Mouse (Mus musculus): ENCODE data around the gene Kcnk3. TPM values are rescaled to one million over a fixed set of nuclear protein-coding genes. Genes with fewer than 3 reads are reported as not detected.

Kcnk3 gene
- polyA plus RNA-seq, 1 experiment, result not detected

DNA sequence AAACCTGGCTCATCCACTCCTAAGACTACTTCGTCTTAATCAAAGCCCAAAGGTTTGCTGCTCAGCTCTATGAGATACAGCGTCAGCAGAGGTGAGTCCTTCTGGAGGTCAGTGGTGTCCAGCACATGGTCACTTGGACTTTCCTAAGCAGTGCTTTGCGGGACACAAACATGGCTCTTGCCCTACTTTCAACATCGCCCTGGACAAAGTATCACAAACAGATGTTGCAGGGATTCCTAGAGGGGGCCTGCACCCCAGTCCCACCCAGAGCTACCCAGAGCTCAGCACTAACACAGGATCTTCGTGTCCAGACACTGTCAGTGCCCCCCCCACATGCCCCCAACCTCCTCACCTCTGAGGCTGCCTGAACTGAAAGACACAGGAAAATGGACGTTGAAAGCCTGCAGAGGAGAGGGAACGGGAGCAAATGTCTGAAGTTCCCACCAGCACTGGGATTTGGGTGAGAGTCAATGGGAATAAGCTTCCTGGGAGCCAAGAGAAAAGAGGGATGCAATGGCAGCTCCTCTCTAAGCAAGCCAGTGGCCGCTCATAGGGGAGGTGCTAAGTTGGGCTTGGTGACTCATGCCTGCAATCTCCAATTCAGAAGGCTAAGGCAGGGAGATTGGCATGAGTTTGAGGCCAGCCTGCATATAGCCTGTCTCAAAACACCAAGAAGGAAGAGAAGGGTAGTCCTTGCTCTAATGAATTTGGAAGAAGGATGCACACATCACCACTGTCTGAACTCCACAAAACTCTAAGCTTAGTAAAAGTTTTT is 38.5 kb downstream of the Kcnk3 start:
- no peaks in the 10 kb centered on the region for H3K36me3 ChIP-seq (ENCODE audit: control insufficient read depth, insufficient read depth)
- no peaks in the 10 kb centered on the region for H3K79me3 ChIP-seq (ENCODE audit: low read depth)
- no peaks in the 10 kb centered on the region for H3K79me2 ChIP-seq (ENCODE audit: control insufficient read depth, insufficient read depth)
- H3K4me3 ChIP-seq (ENCODE audit: insufficient read depth, poor library complexity, severe bottlenecking), result no peak overlapping the region
- TF ChIP-seq USF1 (IDR thresholded peaks at IDR 0.05; ENCODE audit: low read depth) (no peak), CTCF (IDR thresholded peaks at IDR 0.05; ENCODE audit: control insufficient read depth, insufficient read depth, insufficient read length) (no peak), MYOG (IDR thresholded peaks at IDR 0.05; ENCODE audit: control insufficient read depth, extremely low read depth, insufficient read length) (no peak), CEBPB (IDR thresholded peaks at IDR 0.05; ENCODE audit: low read depth) (no peak), MAX (IDR thresholded peaks at IDR 0.05) (no peak), MYOD1 (IDR thresholded peaks at IDR 0.05; ENCODE audit: control insufficient read depth, insufficient read length, low read depth) (no peak), FOSL1 (IDR thresholded peaks at IDR 0.05; ENCODE audit: insufficient read depth, low read length, poor library complexity, severe bottlenecking) (no peak)
- peaks cover 43% of the 10 kb centered on the region for H3K27me3 ChIP-seq (ENCODE audit: control insufficient read depth, insufficient read depth, insufficient read length)
- no peak overlapping the region for H3ac ChIP-seq (ENCODE audit: control insufficient read depth, insufficient read length, low read depth)

DNA sequence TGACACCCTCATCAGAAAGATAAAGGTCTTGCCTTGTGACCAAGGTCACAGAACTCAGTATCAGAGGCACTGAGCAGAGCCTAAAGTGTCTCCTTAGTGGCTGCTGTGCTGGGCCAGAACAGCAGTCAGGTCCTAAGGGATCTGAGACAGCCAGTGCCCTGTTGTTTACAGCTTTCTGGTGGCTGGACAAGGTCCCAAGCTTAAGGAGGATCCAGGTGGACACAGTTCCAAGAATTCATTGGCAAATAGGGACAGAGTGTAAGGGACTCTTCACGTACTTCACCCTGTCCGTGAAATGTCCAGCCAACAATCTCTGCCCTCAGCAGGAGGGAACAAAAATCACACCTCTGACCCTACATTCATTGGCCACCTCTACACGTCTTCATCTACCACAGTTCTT is 40.5 kb downstream of the Kcnk3 start:
- no peak overlapping the region for H3ac ChIP-seq (ENCODE audit: control insufficient read depth, insufficient read length, low read depth)
- H3K27me3 ChIP-seq (ENCODE audit: control insufficient read depth, insufficient read depth, insufficient read length), result peaks cover 35% of the 10 kb centered on the region
- H3K36me3 ChIP-seq (ENCODE audit: control insufficient read depth, insufficient read depth), result no peaks in the 10 kb centered on the region
- no peak for TF ChIP-seq CTCF (IDR thresholded peaks at IDR 0.05; ENCODE audit: control insufficient read depth, insufficient read depth, insufficient read length)
- no peak for TF ChIP-seq MAX (IDR thresholded peaks at IDR 0.05)
- TF ChIP-seq FOSL1 (IDR thresholded peaks at IDR 0.05; ENCODE audit: insufficient read depth, low read length, poor library complexity, severe bottlenecking), result no peak
- no peaks in the 10 kb centered on the region for H3K79me2 ChIP-seq (ENCODE audit: control insufficient read depth, insufficient read depth)
- no peak overlapping the region for H3K4me3 ChIP-seq (ENCODE audit: insufficient read depth, poor library complexity, severe bottlenecking)
- H3K79me3 ChIP-seq (ENCODE audit: low read depth), result no peaks in the 10 kb centered on the region

DNA sequence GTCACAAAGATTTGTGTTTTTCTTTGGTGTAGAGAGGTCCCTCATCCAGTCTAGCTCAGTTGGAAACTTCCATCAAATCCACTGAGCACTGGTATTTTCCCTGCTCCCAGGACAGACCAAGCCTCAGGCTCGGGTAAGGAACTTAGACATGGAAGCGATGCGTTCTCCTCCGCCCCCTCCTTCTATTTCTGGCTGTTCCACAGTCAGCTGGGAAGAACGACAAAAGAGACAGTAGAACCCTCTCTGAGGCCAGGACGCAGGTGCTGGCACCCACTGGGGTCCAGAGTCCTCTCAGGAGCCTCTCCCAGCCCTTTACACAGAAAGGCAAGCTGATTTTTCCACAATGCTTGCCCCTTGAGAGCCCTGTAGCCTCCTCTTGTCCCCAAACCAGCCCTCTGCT is 42.4 kb downstream of the Kcnk3 start:
- Histone ChIP-seq H3K79me2 (ENCODE audit: control insufficient read depth, insufficient read depth) (no peaks in the 10 kb centered on the region), H3K27me3 (ENCODE audit: control insufficient read depth, insufficient read depth, insufficient read length) (peaks cover 28% of the 10 kb centered on the region), H3K36me3 (ENCODE audit: control insufficient read depth, insufficient read depth) (no peaks in the 10 kb centered on the region), H3ac (ENCODE audit: control insufficient read depth, insufficient read length, low read depth) (no peak overlapping the region), H3K4me3 (ENCODE audit: insufficient read depth, poor library complexity, severe bottlenecking) (no peak overlapping the region), H3K79me3 (ENCODE audit: low read depth) (no peaks in the 10 kb centered on the region)
- TF ChIP-seq MYOD1 (IDR thresholded peaks at IDR 0.05; ENCODE audit: control insufficient read depth, insufficient read length, low read depth) (no peak), MYOG (IDR thresholded peaks at IDR 0.05; ENCODE audit: control insufficient read depth, extremely low read depth, insufficient read length) (no peak), FOSL1 (IDR thresholded peaks at IDR 0.05; ENCODE audit: insufficient read depth, low read length, poor library complexity, severe bottlenecking) (no peak), CTCF (IDR thresholded peaks at IDR 0.05; ENCODE audit: control insufficient read depth, insufficient read depth, insufficient read length) (no peak), USF1 (IDR thresholded peaks at IDR 0.05; ENCODE audit: low read depth) (no peak), MAX (IDR thresholded peaks at IDR 0.05) (no peak), CEBPB (IDR thresholded peaks at IDR 0.05; ENCODE audit: low read depth) (no peak)

DNA sequence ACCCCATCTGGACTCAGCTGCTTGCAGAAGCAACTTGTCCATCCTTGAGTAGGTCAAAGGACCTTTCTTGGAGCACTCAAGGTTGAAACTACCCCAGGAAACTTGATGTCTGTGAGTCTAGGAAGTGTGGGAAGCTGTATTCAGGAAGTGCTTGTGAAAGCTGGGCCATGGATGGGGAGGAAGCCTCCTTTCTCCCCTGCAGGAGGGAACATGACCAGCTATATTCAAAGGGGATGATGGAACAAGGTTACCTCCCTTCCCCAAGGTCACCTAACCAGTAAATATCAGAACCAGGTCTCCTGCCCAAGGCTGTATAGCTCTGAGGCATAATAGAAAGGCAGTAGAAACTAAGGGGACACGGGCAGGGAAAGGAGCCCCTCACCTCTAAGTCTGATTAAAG is 44.2 kb downstream of the Kcnk3 start:
- Histone ChIP-seq H3K79me2 (ENCODE audit: control insufficient read depth, insufficient read depth) (no peaks in the 10 kb centered on the region), H3K4me3 (ENCODE audit: insufficient read depth, poor library complexity, severe bottlenecking) (no peak overlapping the region), H3K79me3 (ENCODE audit: low read depth) (no peaks in the 10 kb centered on the region), H3ac (ENCODE audit: control insufficient read depth, insufficient read length, low read depth) (no peak overlapping the region), H3K27me3 (ENCODE audit: control insufficient read depth, insufficient read depth, insufficient read length) (peaks cover 34% of the 10 kb centered on the region), H3K36me3 (ENCODE audit: control insufficient read depth, insufficient read depth) (no peaks in the 10 kb centered on the region)
- TF ChIP-seq CEBPB (IDR thresholded peaks at IDR 0.05; ENCODE audit: low read depth), result no peak
- TF ChIP-seq MYOD1 (IDR thresholded peaks at IDR 0.05; ENCODE audit: control insufficient read depth, insufficient read length, low read depth), result no peak

DNA sequence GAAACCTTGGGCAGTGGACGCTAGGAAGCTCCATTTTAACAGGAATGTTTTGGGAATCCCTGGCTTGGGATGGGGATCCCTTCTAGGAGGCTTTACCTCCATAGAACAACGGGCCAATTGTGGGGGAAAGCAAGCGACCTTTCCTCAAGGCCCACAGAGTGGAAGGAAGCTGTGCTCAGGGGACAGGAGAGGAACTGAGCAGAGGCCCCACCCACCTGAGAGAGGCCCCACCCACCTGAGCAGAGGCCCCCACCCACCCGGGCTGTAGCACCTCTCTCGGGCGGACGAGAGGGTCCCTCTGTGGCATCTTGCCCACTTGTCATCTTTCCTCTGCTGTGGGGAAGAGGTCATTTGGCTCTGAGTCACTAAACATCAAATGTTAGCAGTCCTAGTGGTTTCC is 49.0 kb downstream of the Kcnk3 start:
- Histone ChIP-seq H3K79me3 (ENCODE audit: low read depth) (no peaks in the 10 kb centered on the region), H3ac (ENCODE audit: control insufficient read depth, insufficient read length, low read depth) (no peak overlapping the region), H3K79me2 (ENCODE audit: control insufficient read depth, insufficient read depth) (no peaks in the 10 kb centered on the region), H3K27me3 (ENCODE audit: control insufficient read depth, insufficient read depth, insufficient read length) (peaks cover 18% of the 10 kb centered on the region), H3K4me3 (ENCODE audit: insufficient read depth, poor library complexity, severe bottlenecking) (no peak overlapping the region), H3K36me3 (ENCODE audit: control insufficient read depth, insufficient read depth) (no peaks in the 10 kb centered on the region)
- TF ChIP-seq MYOG (IDR thresholded peaks at IDR 0.05; ENCODE audit: control insufficient read depth, extremely low read depth, insufficient read length) (no peak), MAX (IDR thresholded peaks at IDR 0.05) (no peak), MYOD1 (IDR thresholded peaks at IDR 0.05; ENCODE audit: control insufficient read depth, insufficient read length, low read depth) (no peak), CEBPB (IDR thresholded peaks at IDR 0.05; ENCODE audit: low read depth) (no peak), FOSL1 (IDR thresholded peaks at IDR 0.05; ENCODE audit: insufficient read depth, low read length, poor library complexity, severe bottlenecking) (no peak), CTCF (IDR thresholded peaks at IDR 0.05; ENCODE audit: control insufficient read depth, insufficient read depth, insufficient read length) (no peak), USF1 (IDR thresholded peaks at IDR 0.05; ENCODE audit: low read depth) (no peak)

DNA sequence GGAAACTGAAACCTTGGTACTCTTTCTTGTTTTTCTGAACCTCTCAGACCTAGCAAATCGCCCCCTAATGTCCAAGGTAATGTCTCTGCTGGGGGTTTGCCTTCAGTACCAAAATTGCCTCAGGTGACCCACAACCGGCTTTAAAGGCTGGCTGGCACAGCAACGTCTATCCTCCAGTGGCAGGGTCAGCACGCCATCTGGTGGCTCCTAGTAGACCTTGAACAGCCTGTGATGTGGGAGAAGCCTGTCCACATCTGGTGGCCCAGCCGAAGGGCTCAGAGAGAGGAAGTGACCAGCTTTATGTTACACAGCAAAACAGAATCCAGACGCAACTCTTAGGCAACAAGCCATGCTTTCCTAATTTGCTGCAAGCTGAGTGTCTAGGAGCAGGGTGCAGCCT is 50.1 kb downstream of the Kcnk3 start:
- H3ac ChIP-seq (ENCODE audit: control insufficient read depth, insufficient read length, low read depth), result no peak overlapping the region
- H3K79me3 ChIP-seq (ENCODE audit: low read depth), result no peaks in the 10 kb centered on the region
- peaks cover 14% of the 10 kb centered on the region for H3K27me3 ChIP-seq (ENCODE audit: control insufficient read depth, insufficient read depth, insufficient read length)
- no peak overlapping the region for H3K4me3 ChIP-seq (ENCODE audit: insufficient read depth, poor library complexity, severe bottlenecking)
- H3K36me3 ChIP-seq (ENCODE audit: control insufficient read depth, insufficient read depth), result no peaks in the 10 kb centered on the region
- no peaks in the 10 kb centered on the region for H3K79me2 ChIP-seq (ENCODE audit: control insufficient read depth, insufficient read depth)
- peak; percentile 84 for TF ChIP-seq CTCF (IDR thresholded peaks at IDR 0.05; ENCODE audit: control insufficient read depth, insufficient read depth, insufficient read length)
- TF ChIP-seq USF1 (IDR thresholded peaks at IDR 0.05; ENCODE audit: low read depth), result no peak
- TF ChIP-seq FOSL1 (IDR thresholded peaks at IDR 0.05; ENCODE audit: insufficient read depth, low read length, poor library complexity, severe bottlenecking), result no peak
